Mouse (Mus musculus) midbrain, embryonic 16.5 days (tissue): ENCODE data around the gene Zpbp2. TPM values are rescaled to one million over a fixed set of nuclear protein-coding genes. Genes with fewer than 3 reads are reported as not detected.

ENCODE experiments used
- ATAC-seq: fragments of 200-750 bp; cut with Nextera tagmentation; 2 replicates; pipeline ENCODE4 v1.8.0; 2017; ENCODE audit warnings: moderate TSS enrichment
- H3K27ac ChIP-seq: fragments of 300-500 bp; sonication (generic); 2 replicates; pipeline ENCODE4 v1.5.1; 2014; ENCODE audit warnings: mild to moderate bottlenecking, low read length, mixed read lengths
- H3K27me3 ChIP-seq: fragments of 300-500 bp; sonication (generic); 2 replicates; pipeline ENCODE4 v1.6.1; 2014; ENCODE audit warnings: low read depth, low read length, mixed read lengths; ENCODE audit not compliant: control insufficient read depth, insufficient read depth
- H3K36me3 ChIP-seq: fragments of 300-500 bp; sonication (generic); 2 replicates; pipeline ENCODE4 v1.6.1; 2014; ENCODE audit warnings: mild to moderate bottlenecking, low read length, moderate library complexity, mixed read lengths; ENCODE audit not compliant: control insufficient read depth, insufficient read depth
- H3K4me1 ChIP-seq: fragments of 300-500 bp; sonication (generic); 2 replicates; pipeline ENCODE4 v1.6.1; 2014; ENCODE audit warnings: mild to moderate bottlenecking, low read length, mixed read lengths; ENCODE audit not compliant: control insufficient read depth, insufficient read depth
- H3K4me2 ChIP-seq: fragments of 300-500 bp; sonication (generic); 2 replicates; pipeline ENCODE4 v1.6.1; 2014; ENCODE audit warnings: mild to moderate bottlenecking, low read length, mixed read lengths
- H3K4me3 ChIP-seq: fragments of 300-500 bp; sonication (generic); 2 replicates; pipeline ENCODE4 v1.5.1; 2014; ENCODE audit warnings: low read depth, mild to moderate bottlenecking, low read length, moderate library complexity, mixed read lengths
- H3K9ac ChIP-seq: fragments of 300-500 bp; sonication (generic); 2 replicates; pipeline ENCODE4 v1.6.1; 2014; ENCODE audit warnings: low read depth, low read length, mixed read lengths
- H3K9me3 ChIP-seq: fragments of 300-500 bp; sonication (generic); replicated peaks from 2 replicates; pipeline ENCODE4 v1.6.1; 2014; ENCODE audit warnings: mild to moderate bottlenecking, low read length, mixed read lengths; ENCODE audit not compliant: control insufficient read depth, poor library complexity, severe bottlenecking
- WGBS: fragments of 180-500 bp; shearing (Covaris S2); extraction: QIAGEN DNeasy Blood & Tissue Kit; methylation state at CpG from one replicate; pipeline ENCODE4 v1.1.7; 2014; 5-methylcytosine and 5-hydroxymethylcytosine counted together
- polyA plus RNA-seq: library from polyadenylated mRNA; unstranded; fragments of >200 nt; fragmentation: Nextera tagmentation; extraction: Ambion mirVana; gene quantifications from 2 replicates; pipeline ENCODE4 v1.2.1, GENCODE M21; 2015

The Zpbp2 gene
- polyA plus RNA-seq, 1 experiment from 2014 or later = 0.15 TPM

GRCm38 (mm10) chr11:98549363-98549762, 1.5 kb upstream of the Zpbp2 start:
- WGBS = 66% methylated on average over 4 of the region's 4 CpGs
- Histone ChIP-seq H3K36me3 (no peaks in the 10 kb centered on the region), H3K27me3 (peaks cover 44% of the 10 kb centered on the region), H3K27ac (no peak overlapping the region), H3K4me1 (peaks cover 16% of the 10 kb centered on the region), H3K4me2 (no peak overlapping the region), H3K9ac (no peak overlapping the region), H3K4me3 (no peak overlapping the region), H3K9me3 (no peaks in the 10 kb centered on the region)
- ATAC-seq = no peak

DNA sequence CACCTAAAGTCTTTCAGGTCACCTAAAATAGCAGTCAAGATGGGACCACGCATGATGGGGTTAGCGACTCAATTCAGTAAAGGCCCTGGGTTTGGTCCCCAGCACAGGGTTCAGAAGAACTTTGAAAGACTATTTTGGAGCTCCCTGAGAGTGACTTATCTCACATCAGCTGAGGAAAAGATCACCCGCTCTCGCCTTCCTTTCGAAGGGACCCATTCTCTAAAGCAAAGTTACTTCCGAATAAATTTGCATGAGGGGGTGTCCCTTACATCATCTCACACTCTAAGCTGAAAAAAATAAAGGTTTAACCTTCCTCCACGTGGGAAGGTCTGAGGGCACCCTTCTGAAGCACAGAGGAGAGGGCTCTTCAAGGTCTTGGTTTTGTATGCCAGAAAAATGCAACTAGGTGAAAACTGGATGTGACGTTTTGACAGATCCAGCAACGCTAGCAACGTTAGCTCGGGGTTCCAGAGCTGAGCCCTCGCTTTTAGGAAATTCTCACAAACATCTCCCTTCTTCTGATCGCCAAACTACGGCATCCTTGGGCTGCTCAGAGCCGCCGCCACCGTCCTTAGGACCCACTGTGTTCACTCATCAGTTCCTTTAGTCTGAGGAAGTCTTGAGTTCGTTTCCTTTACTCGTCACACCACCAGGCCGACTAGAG, 454 bp upstream of the Zpbp2 start:
- peak overlapping the region; percentile 92 for H3K27ac ChIP-seq
- H3K4me2 ChIP-seq = peak overlapping the region; percentile 91
- WGBS = 19% methylated on average over 20 of the region's 20 CpGs
- no peaks in the 10 kb centered on the region for H3K36me3 ChIP-seq
- peak overlapping the region; percentile 84 for H3K4me3 ChIP-seq
- peak overlapping the region; percentile 91 for H3K9ac ChIP-seq
- peaks cover 14% of the 10 kb centered on the region for H3K4me1 ChIP-seq
- ATAC-seq = peak; percentile 26
- peaks cover 41% of the 10 kb centered on the region for H3K27me3 ChIP-seq
- H3K9me3 ChIP-seq = no peaks in the 10 kb centered on the region

DNA sequence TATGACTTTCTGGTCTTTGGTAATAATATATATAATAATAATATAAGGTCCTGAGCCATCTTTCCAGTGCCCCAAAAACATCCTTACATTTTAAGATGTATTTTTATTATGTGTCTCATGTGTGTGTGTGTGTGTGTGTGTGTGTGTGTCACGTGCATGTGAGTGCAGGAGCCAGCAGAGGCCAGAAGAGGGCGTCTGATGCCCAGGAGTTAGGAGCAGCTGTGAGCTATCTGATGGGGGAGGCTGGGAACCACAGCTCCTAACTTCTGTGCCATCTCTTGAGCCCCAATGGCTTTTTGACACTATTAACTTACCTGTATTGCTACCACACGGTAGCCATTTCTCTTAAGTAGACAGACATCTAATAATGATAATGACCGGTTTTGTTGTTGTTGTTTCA, 3.1 kb downstream of the Zpbp2 start:
- H3K4me3 ChIP-seq = no peak overlapping the region
- no peaks in the 10 kb centered on the region for H3K36me3 ChIP-seq
- H3K27ac ChIP-seq = no peak overlapping the region
- no peak for ATAC-seq
- 87% methylated on average over 4 of the region's 4 CpGs for WGBS
- H3K4me2 ChIP-seq = no peak overlapping the region
- no peak overlapping the region for H3K9ac ChIP-seq
- H3K4me1 ChIP-seq = peaks cover 8% of the 10 kb centered on the region
- peaks cover 13% of the 10 kb centered on the region for H3K27me3 ChIP-seq
- H3K9me3 ChIP-seq = no peaks in the 10 kb centered on the region

DNA sequence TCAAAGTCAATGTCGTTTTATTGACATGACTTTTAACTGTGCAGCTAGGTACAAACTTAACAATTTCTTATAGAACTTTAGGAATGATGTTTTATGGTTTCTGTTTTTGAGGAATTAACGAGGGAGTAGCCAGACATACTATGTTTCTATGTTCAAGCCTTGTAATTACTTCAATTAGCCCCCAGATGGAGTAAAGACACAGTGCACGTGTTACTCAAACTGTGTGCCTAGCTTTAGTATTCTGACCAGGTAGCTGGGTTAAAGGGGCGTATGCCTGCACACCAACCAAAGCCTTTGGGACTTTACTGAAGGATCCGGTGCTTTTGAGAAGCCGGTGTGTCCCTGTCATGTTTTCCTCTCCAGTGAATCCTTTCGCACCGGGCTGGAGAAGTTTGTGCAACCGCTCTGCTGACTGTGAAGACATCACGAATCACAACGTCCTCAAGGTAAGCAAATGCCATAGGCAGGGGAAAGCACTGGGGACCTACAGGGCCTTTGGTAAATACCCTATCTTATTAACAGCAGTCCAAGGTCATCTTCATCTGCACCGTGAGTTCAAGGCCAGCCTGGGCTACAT, 4.3 kb downstream of the Zpbp2 start:
- Histone ChIP-seq H3K4me2 (no peak overlapping the region), H3K9me3 (no peaks in the 10 kb centered on the region), H3K4me1 (peaks cover 8% of the 10 kb centered on the region), H3K27me3 (peaks cover 2% of the 10 kb centered on the region), H3K9ac (no peak overlapping the region), H3K4me3 (no peak overlapping the region), H3K27ac (no peak overlapping the region), H3K36me3 (no peaks in the 10 kb centered on the region)
- 61% methylated on average over 12 of the region's 12 CpGs for WGBS
- no peak for ATAC-seq

DNA sequence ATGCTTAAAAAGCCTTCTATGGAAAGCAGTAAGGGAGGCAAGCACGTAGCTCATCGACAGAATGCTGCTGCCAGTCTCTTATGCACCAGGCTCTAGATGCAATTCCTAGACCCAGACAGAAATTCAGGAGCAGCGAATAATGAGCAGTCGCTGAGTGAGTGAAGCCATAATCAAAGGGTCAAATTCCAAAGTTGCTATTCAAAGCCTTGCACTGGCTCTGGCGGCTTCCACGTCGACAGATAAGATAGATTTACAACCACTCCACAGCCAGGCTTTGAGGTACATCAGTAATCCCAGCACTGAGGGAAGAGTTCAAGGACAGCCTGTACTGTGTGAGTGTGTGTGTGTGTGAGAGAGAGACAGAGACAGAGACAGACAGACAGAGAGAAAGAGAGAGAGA, 10.0 kb downstream of the Zpbp2 start:
- 37% methylated on average over 7 of the region's 7 CpGs for WGBS
- no peaks in the 10 kb centered on the region for H3K27me3 ChIP-seq
- H3K4me3 ChIP-seq = no peak overlapping the region
- H3K27ac ChIP-seq = no peak overlapping the region
- H3K4me1 ChIP-seq = no peaks in the 10 kb centered on the region
- no peaks in the 10 kb centered on the region for H3K36me3 ChIP-seq
- ATAC-seq = no peak
- H3K9me3 ChIP-seq = no peaks in the 10 kb centered on the region
- H3K4me2 ChIP-seq = no peak overlapping the region
- no peak overlapping the region for H3K9ac ChIP-seq

GRCm38 (mm10) chr11:98563025-98563424, 12.1 kb downstream of the Zpbp2 start:
- Histone ChIP-seq H3K9ac (no peak overlapping the region), H3K4me3 (no peak overlapping the region), H3K36me3 (no peaks in the 10 kb centered on the region), H3K4me1 (no peaks in the 10 kb centered on the region), H3K27me3 (no peaks in the 10 kb centered on the region), H3K9me3 (no peaks in the 10 kb centered on the region), H3K4me2 (no peak overlapping the region), H3K27ac (no peak overlapping the region)
- ATAC-seq = no peak
- WGBS = 87% methylated on average over 3 of the region's 3 CpGs

DNA sequence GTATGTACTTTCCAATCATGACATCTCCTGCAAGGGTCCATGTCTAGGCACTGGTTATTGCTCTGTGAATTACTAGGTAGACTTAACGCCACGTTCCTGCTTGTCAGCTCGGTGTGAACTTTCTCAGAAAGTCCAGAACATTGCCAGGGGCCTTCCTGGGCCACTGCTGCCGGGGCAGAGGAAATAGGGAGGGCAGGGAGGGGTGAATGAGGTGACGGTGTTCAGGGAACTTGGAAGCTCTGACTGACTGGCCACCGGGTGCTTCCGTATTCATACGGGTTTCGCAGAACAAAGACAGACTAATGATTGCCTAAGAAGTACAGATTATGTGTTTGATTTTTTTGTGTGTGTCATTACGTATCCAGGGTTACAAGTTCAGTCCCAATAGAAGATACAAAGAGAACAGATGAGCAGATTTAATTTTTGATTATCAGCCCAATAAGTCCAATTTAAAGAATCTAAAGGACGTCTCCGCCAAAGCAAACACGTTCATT, 13.1 kb downstream of the Zpbp2 start:
- Histone ChIP-seq H3K9ac (no peak overlapping the region), H3K27me3 (no peaks in the 10 kb centered on the region), H3K4me1 (no peaks in the 10 kb centered on the region), H3K4me3 (no peak overlapping the region), H3K9me3 (no peaks in the 10 kb centered on the region), H3K36me3 (no peaks in the 10 kb centered on the region), H3K4me2 (no peak overlapping the region), H3K27ac (no peak overlapping the region)
- 68% methylated on average over 13 of the region's 13 CpGs for WGBS
- no peak for ATAC-seq

GRCm38 (mm10) chr11:98568326-98568725, 17.4 kb downstream of the Zpbp2 start:
- ATAC-seq = no peak
- Histone ChIP-seq H3K4me3 (no peak overlapping the region), H3K9me3 (no peaks in the 10 kb centered on the region), H3K27me3 (no peaks in the 10 kb centered on the region), H3K4me1 (no peaks in the 10 kb centered on the region), H3K4me2 (no peak overlapping the region), H3K9ac (no peak overlapping the region), H3K36me3 (no peaks in the 10 kb centered on the region), H3K27ac (no peak overlapping the region)
- 87% methylated on average over 8 of the region's 8 CpGs for WGBS

DNA sequence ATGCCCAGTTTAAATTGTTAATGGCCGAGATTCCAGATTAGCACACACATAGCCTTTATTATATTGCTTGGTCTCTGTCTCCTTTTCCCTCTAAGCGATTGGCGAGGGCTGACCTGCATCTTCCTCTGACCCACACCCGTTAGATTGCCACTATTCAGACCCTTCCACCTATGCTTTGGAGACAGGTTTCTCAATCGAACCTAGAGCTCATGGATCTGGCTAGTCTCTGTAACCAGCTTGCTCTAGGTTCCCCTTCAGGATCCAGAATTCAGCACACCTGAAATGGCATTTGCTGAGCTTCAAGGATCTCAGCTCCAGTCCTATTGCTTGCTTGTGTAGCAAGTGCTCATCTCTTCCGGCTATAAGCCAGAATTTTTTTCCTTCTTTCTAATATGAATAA, 18.6 kb downstream of the Zpbp2 start:
- Histone ChIP-seq H3K4me1 (no peaks in the 10 kb centered on the region), H3K9me3 (no peaks in the 10 kb centered on the region), H3K9ac (no peak overlapping the region), H3K4me2 (no peak overlapping the region), H3K27me3 (no peaks in the 10 kb centered on the region), H3K27ac (no peak overlapping the region), H3K4me3 (no peak overlapping the region), H3K36me3 (no peaks in the 10 kb centered on the region)
- ATAC-seq = no peak
- 83% methylated on average over 6 of the region's 6 CpGs for WGBS
